ENCODE assay signal across 11 mouse cellular contexts in genomic region chr1:192830444-192830843, GRCm38 (mm10). TPM values are rescaled to one million over a fixed set of nuclear protein-coding genes. Genes with fewer than 3 reads are reported as not detected.
DNase-seq lines count a peak whose midpoint lies in the region; ATAC-seq and TF ChIP-seq lines count a peak whose summit lies in the region.
"Had no signal": no experiment of that assay in that cellular context is flagged by ENCODE, and none has a peak within 500 bp of the region (broad histone marks: within the 10 kb centered on the region; RNA-seq: fewer than 3 reads in every experiment).

No protein-coding gene starts in this region.

- no peak overlapping the region for H3K4me2 ChIP-seq in lung, embryonic 15.5 days
- no peak overlapping the region for H3K4me2 ChIP-seq in stomach, postnatal 0 days (replicated peaks; ENCODE audit: low read depth)

- WGBS in lung, embryonic 15.5 days, result 25% methylated on average over 6 of the region's 6 CpGs
- WGBS in stomach, postnatal 0 days, result 41% methylated on average over 6 of the region's 6 CpGs

- peak overlapping the region; percentile 41 for H3K27ac ChIP-seq in lung, embryonic 15.5 days
- peak overlapping the region; percentile 77 for H3K27ac ChIP-seq in stomach, postnatal 0 days (replicated peaks)

- H3K27me3 ChIP-seq in lung, embryonic 15.5 days, result peaks cover 26% of the 10 kb centered on the region
- no peaks in the 10 kb centered on the region for H3K27me3 ChIP-seq in stomach, postnatal 0 days (ENCODE audit: control insufficient read depth, insufficient read depth, low read length)

- H3K4me1 ChIP-seq in lung, embryonic 15.5 days, result peaks cover 40% of the 10 kb centered on the region
- no peaks in the 10 kb centered on the region for H3K4me1 ChIP-seq in stomach, postnatal 0 days (replicated peaks; ENCODE audit: control insufficient read depth, insufficient read depth)

- no peaks in the 10 kb centered on the region for H3K36me3 ChIP-seq in lung, embryonic 15.5 days
- no peaks in the 10 kb centered on the region for H3K36me3 ChIP-seq in stomach, postnatal 0 days (ENCODE audit: control insufficient read depth, insufficient read depth, low read length)

- DNase-seq in lung, adult 18-20 months, result no peak
- peak; percentile 60 for DNase-seq in kidney, adult 11 months
- peak; percentile 61 for DNase-seq in mesoderm, embryonic 11.5 days (ENCODE audit: low read depth, low spot score)
- DNase-seq in stomach, postnatal 0 days (ENCODE audit: low spot score), result no peak
- DNase-seq in testis, postnatal 10 days (ENCODE audit: low spot score), result no peak
- no peak for DNase-seq in lung, postnatal 10 days
- DNase-seq in frontal cortex, postnatal 14 days (ENCODE audit: low spot score in 2 of 2), result no peak
- DNase-seq: cerebellum, postnatal 10 days; layer of hippocampus, adult 9-11 months; lung, adult 2 months had no signal

- no peak overlapping the region for H3K4me3 ChIP-seq in lung, embryonic 15.5 days
- H3K4me3 ChIP-seq in stomach, postnatal 0 days (ENCODE audit: low read depth, low read length), result no peak overlapping the region

- ATAC-seq in lung, embryonic 15.5 days (ENCODE audit: borderline replicate concordance, extremely low read depth, low FRiP score, low TSS enrichment), result no peak
- ATAC-seq in stomach, postnatal 0 days (ENCODE audit: low FRiP score, low TSS enrichment), result peak; percentile 64; the same call in 1 of the 2 replicates

- no peak for TF ChIP-seq EP300 in stomach, postnatal 0 days (optimal IDR thresholded peaks at IDR 0.05)

- H3K9me3 ChIP-seq in lung, embryonic 15.5 days, result no peaks in the 10 kb centered on the region
- H3K9me3 ChIP-seq in stomach, postnatal 0 days (ENCODE audit: control insufficient read depth, low read length), result no peaks in the 10 kb centered on the region

- TF ChIP-seq CTCF in stomach, postnatal 0 days (IDR thresholded peaks at IDR 0.05; ENCODE audit: low read depth), result no peak

- H3K9ac ChIP-seq in lung, embryonic 15.5 days, result no peak overlapping the region
- no peak overlapping the region for H3K9ac ChIP-seq in stomach, postnatal 0 days (ENCODE audit: low read length)

RNA-seq across cellular contexts. Expression of gene Sertad4, which starts 25.1 kb away (rescaled TPM):
- polyA plus RNA-seq in lung, embryonic 15.5 days (2015; fragmentation: Nextera tagmentation; extraction: Ambion mirVana), result 18.9 and 20.9 TPM in 2 replicates
- 5.7 and 6.6 TPM in 2 replicates for polyA plus RNA-seq in stomach, postnatal 0 days (2015; fragmentation: Nextera tagmentation; extraction: Ambion mirVana)

RNA-seq across cellular contexts. Expression of gene Hhat, which starts 59.4 kb away (rescaled TPM):
- 10.7 TPM in 2 replicates for polyA plus RNA-seq in lung, embryonic 15.5 days (2015; fragmentation: Nextera tagmentation; extraction: Ambion mirVana)
- polyA plus RNA-seq in stomach, postnatal 0 days (2015; fragmentation: Nextera tagmentation; extraction: Ambion mirVana), result 3.1 and 3.6 TPM in 2 replicates

Comparison
In these comparisons a context has a peak if more than half of its experiments do, and no peak if none do; other contexts are left out.
1. DNase-seq: peak in kidney, adult 11 months (single experiment) and mesoderm, embryonic 11.5 days (single experiment); none in lung, adult 18-20 months (0 of 2), stomach, postnatal 0 days (single experiment), testis, postnatal 10 days (single experiment), lung, postnatal 10 days (single experiment) and frontal cortex, postnatal 14 days (0 of 2).